Mouse (Mus musculus) heart, embryonic 12.5 days (tissue): ENCODE data around the gene Itfg2. TPM values are rescaled to one million over a fixed set of nuclear protein-coding genes. Genes with fewer than 3 reads are reported as not detected.
A peak's percentile ranks its signal among the peaks of the same experiment; 100 is the strongest.

Experiments
- ATAC-seq: fragments of 200-750 bp; cut with Nextera tagmentation; 2 replicates; pipeline ENCODE4 v1.8.0; 2017; ENCODE audit warnings: moderate TSS enrichment, moderate library complexity; ENCODE audit not compliant: insufficient number of reproducible peaks, low FRiP score
- H3K27ac ChIP-seq: fragments of 300-500 bp; sonication (generic); 2 replicates; pipeline ENCODE4 v1.5.1; 2016; ENCODE audit warnings: mild to moderate bottlenecking, moderate library complexity; ENCODE audit not compliant: poor library complexity, severe bottlenecking
- H3K27me3 ChIP-seq: fragments of 300-500 bp; sonication (generic); replicated peaks from 2 replicates; pipeline ENCODE4 v1.6.1; 2016; ENCODE audit warnings: mild to moderate bottlenecking, moderate library complexity
- H3K36me3 ChIP-seq: fragments of 300-500 bp; sonication (generic); 2 replicates; pipeline ENCODE4 v1.6.1; 2016; ENCODE audit warnings: mild to moderate bottlenecking, moderate library complexity
- H3K4me1 ChIP-seq: fragments of 300-500 bp; sonication (generic); replicated peaks from 2 replicates; pipeline ENCODE4 v1.6.1; 2016; ENCODE audit warnings: mild to moderate bottlenecking
- H3K4me2 ChIP-seq: fragments of 300-500 bp; sonication (generic); 2 replicates; pipeline ENCODE4 v1.6.1; 2016; ENCODE audit warnings: mild to moderate bottlenecking, moderate library complexity
- H3K4me3 ChIP-seq: fragments of 300-500 bp; sonication (generic); 2 replicates; pipeline ENCODE4 v1.5.1; 2016; ENCODE audit warnings: mild to moderate bottlenecking
- H3K9ac ChIP-seq: fragments of 300-500 bp; sonication (generic); 2 replicates; pipeline ENCODE4 v1.6.1; 2016; ENCODE audit warnings: mild to moderate bottlenecking, moderate library complexity
- H3K9me3 ChIP-seq: fragments of 300-500 bp; sonication (generic); replicated peaks from 2 replicates; pipeline ENCODE4 v1.6.1; 2016; ENCODE audit warnings: mild to moderate bottlenecking, moderate library complexity
- WGBS: fragments of 180-500 bp; shearing (Covaris S2); methylation state at CpG from one replicate; pipeline ENCODE4 v1.1.7; 2016; 5-methylcytosine and 5-hydroxymethylcytosine counted together
- polyA plus RNA-seq: library from polyadenylated mRNA; unstranded; fragments of >200 nt; fragmentation: Nextera tagmentation; extraction: Ambion mirVana; gene quantifications from 2 replicates; pipeline ENCODE4 v1.2.1, GENCODE M21; 2016

The Itfg2 gene
- polyA plus RNA-seq, 1 experiment from 2014 or later: 29.1 TPM

- Histone ChIP-seq H3K27ac (no peak overlapping the region), H3K4me2 (no peak overlapping the region), H3K36me3 (peaks cover 66% of the 10 kb centered on the region), H3K4me3 (no peak overlapping the region), H3K4me1 (peaks cover 41% of the 10 kb centered on the region), H3K9me3 (no peaks in the 10 kb centered on the region), H3K9ac (no peak overlapping the region), H3K27me3 (no peaks in the 10 kb centered on the region)
- ATAC-seq: no peak
- WGBS: 90% methylated on average over 13 of the region's 13 CpGs
Observed at GRCm38 (mm10) chr6:128433566-128433965, 8.8 kb upstream of the Itfg2 start.

- WGBS: 88% methylated on average over 13 of the region's 13 CpGs
Observed at GRCm38 (mm10) chr6:128432356-128432915, 7.7 kb upstream of the Itfg2 start.

GRCm38 (mm10) chr6:128429826-128430225 is 5.1 kb upstream of the Itfg2 start:
- Histone ChIP-seq H3K36me3 (peaks cover 69% of the 10 kb centered on the region), H3K9me3 (no peaks in the 10 kb centered on the region), H3K4me2 (no peak overlapping the region), H3K27me3 (no peaks in the 10 kb centered on the region), H3K4me3 (no peak overlapping the region), H3K27ac (no peak overlapping the region), H3K9ac (no peak overlapping the region), H3K4me1 (peaks cover 16% of the 10 kb centered on the region)
- no peak for ATAC-seq
- WGBS: 79% methylated on average over 6 of the region's 6 CpGs

More at GRCm38 (mm10) chr6:128432356-128432915, 7.7 kb upstream of the Itfg2 start:
- H3K27me3 ChIP-seq: no peaks in the 10 kb centered on the region
- no peak overlapping the region for H3K27ac ChIP-seq
- H3K36me3 ChIP-seq: peaks cover 77% of the 10 kb centered on the region
- no peaks in the 10 kb centered on the region for H3K9me3 ChIP-seq
- peaks cover 41% of the 10 kb centered on the region for H3K4me1 ChIP-seq
- H3K4me2 ChIP-seq: no peak overlapping the region
- no peak overlapping the region for H3K9ac ChIP-seq
- no peak overlapping the region for H3K4me3 ChIP-seq
- ATAC-seq: no peak

- no peak for ATAC-seq
Observed at GRCm38 (mm10) chr6:128429300-128429699, 4.6 kb upstream of the Itfg2 start.

GRCm38 (mm10) chr6:128427571-128427970 is 2.8 kb upstream of the Itfg2 start:
- H3K4me3 ChIP-seq: no peak overlapping the region
- no peak overlapping the region for H3K27ac ChIP-seq
- WGBS: 89% methylated on average over 5 of the region's 5 CpGs
- H3K36me3 ChIP-seq: peaks cover 46% of the 10 kb centered on the region
- no peak overlapping the region for H3K4me2 ChIP-seq
- no peak for ATAC-seq
- H3K4me1 ChIP-seq: peaks cover 10% of the 10 kb centered on the region; the same call in 1 of the 2 replicates
- no peak overlapping the region for H3K9ac ChIP-seq
- no peaks in the 10 kb centered on the region for H3K27me3 ChIP-seq
- H3K9me3 ChIP-seq: no peaks in the 10 kb centered on the region

More at GRCm38 (mm10) chr6:128429300-128429699, 4.6 kb upstream of the Itfg2 start:
- Histone ChIP-seq H3K27me3 (no peaks in the 10 kb centered on the region), H3K4me1 (peaks cover 11% of the 10 kb centered on the region; the same call in 1 of the 2 replicates), H3K4me3 (no peak overlapping the region), H3K9ac (no peak overlapping the region), H3K9me3 (no peaks in the 10 kb centered on the region), H3K36me3 (peaks cover 64% of the 10 kb centered on the region), H3K27ac (no peak overlapping the region), H3K4me2 (no peak overlapping the region)
- 86% methylated on average over 2 of the region's 2 CpGs for whole genome bisulfite sequencing

GRCm38 (mm10) chr6:128425046-128425445 is 315 bp upstream of the Itfg2 start:
- H3K9ac ChIP-seq: peak overlapping the region; percentile 51; the same call in 1 of the 2 replicates
- H3K36me3 ChIP-seq: peaks cover 22% of the 10 kb centered on the region
- peak overlapping the region; percentile 69 for H3K4me3 ChIP-seq
- no peaks in the 10 kb centered on the region for H3K27me3 ChIP-seq
- no peaks in the 10 kb centered on the region for H3K9me3 ChIP-seq
- no peak for ATAC-seq
- 19% methylated on average over 9 of the region's 9 CpGs for WGBS
- peak overlapping the region; percentile 82 for H3K4me2 ChIP-seq
- H3K27ac ChIP-seq: peak overlapping the region; percentile 92
- H3K4me1 ChIP-seq: peaks cover 19% of the 10 kb centered on the region

- Histone ChIP-seq H3K4me2 (peak overlapping the region; percentile 82), H3K9me3 (no peaks in the 10 kb centered on the region), H3K9ac (peak overlapping the region; percentile 71), H3K4me3 (peak overlapping the region; percentile 69), H3K4me1 (peaks cover 16% of the 10 kb centered on the region), H3K27ac (peak overlapping the region; percentile 92), H3K36me3 (peaks cover 20% of the 10 kb centered on the region), H3K27me3 (no peaks in the 10 kb centered on the region)
- ATAC-seq: no peak
- WGBS: 43% methylated on average over 16 of the region's 16 CpGs
Observed at GRCm38 (mm10) chr6:128423496-128424268, 1.0 kb downstream of the Itfg2 start.

- peaks cover 16% of the 10 kb centered on the region for H3K4me1 ChIP-seq
- no peaks in the 10 kb centered on the region for H3K9me3 ChIP-seq
- 77% methylated on average over 3 of the region's 3 CpGs for WGBS
- no peak for ATAC-seq
- H3K4me2 ChIP-seq: no peak overlapping the region
- H3K36me3 ChIP-seq: peaks cover 12% of the 10 kb centered on the region
- no peak overlapping the region for H3K27ac ChIP-seq
- H3K4me3 ChIP-seq: no peak overlapping the region
- no peak overlapping the region; the same call in 1 of the 2 replicates for H3K9ac ChIP-seq
- no peaks in the 10 kb centered on the region for H3K27me3 ChIP-seq
Observed at GRCm38 (mm10) chr6:128421480-128421879, 3.3 kb downstream of the Itfg2 start.

GRCm38 (mm10) chr6:128421036-128421435 is 3.7 kb downstream of the Itfg2 start:
- H3K9ac ChIP-seq: no peak overlapping the region; the same call in 1 of the 2 replicates
- no peaks in the 10 kb centered on the region for H3K9me3 ChIP-seq
- H3K4me3 ChIP-seq: no peak overlapping the region
- H3K36me3 ChIP-seq: peaks cover 13% of the 10 kb centered on the region
- H3K4me1 ChIP-seq: peaks cover 16% of the 10 kb centered on the region
- H3K27ac ChIP-seq: peak overlapping the region; percentile 18; the same call in 1 of the 2 replicates
- ATAC-seq: no peak
- H3K27me3 ChIP-seq: no peaks in the 10 kb centered on the region
- WGBS: 54% methylated on average over 2 of the region's 2 CpGs
- H3K4me2 ChIP-seq: no peak overlapping the region

- Histone ChIP-seq H3K9me3 (no peaks in the 10 kb centered on the region), H3K4me3 (no peak overlapping the region), H3K4me1 (peaks cover 11% of the 10 kb centered on the region), H3K27me3 (no peaks in the 10 kb centered on the region), H3K4me2 (no peak overlapping the region), H3K27ac (no peak overlapping the region), H3K36me3 (peaks cover 33% of the 10 kb centered on the region), H3K9ac (no peak overlapping the region)
- 76% methylated on average over 1 of the region's 1 CpGs for WGBS
- no peak for ATAC-seq
Observed at GRCm38 (mm10) chr6:128418076-128418475, 6.7 kb downstream of the Itfg2 start.

- WGBS: 79% methylated on average over 5 of the region's 5 CpGs
- Histone ChIP-seq H3K27ac (no peak overlapping the region), H3K36me3 (peaks cover 52% of the 10 kb centered on the region), H3K9me3 (no peaks in the 10 kb centered on the region), H3K4me2 (no peak overlapping the region), H3K9ac (no peak overlapping the region), H3K4me3 (no peak overlapping the region), H3K4me1 (peaks cover 5% of the 10 kb centered on the region), H3K27me3 (no peaks in the 10 kb centered on the region)
- no peak for ATAC-seq
Observed at GRCm38 (mm10) chr6:128416169-128416568, 8.6 kb downstream of the Itfg2 start.
